In genomic region chr9:49958890-49959289, GRCm38 (mm10) we compare ENCODE assay signal across 28 mouse cellular contexts.
A peak's percentile ranks its signal among the peaks of the same experiment; 100 is the strongest.
DNase-seq lines count a peak whose midpoint lies in the region; ATAC-seq lines count a peak whose summit lies in the region.
"Had no signal": no experiment of that assay in that cellular context is flagged by ENCODE, and none has a peak within 500 bp of the region (broad histone marks: within the 10 kb centered on the region; RNA-seq: fewer than 3 reads in every experiment).

No protein-coding gene starts in this region.

- no peak overlapping the region for H3K27ac ChIP-seq in embryonic facial prominence, embryonic 14.5 days (replicated peaks; ENCODE audit: low read depth, low read length)
- no peak overlapping the region for H3K27ac ChIP-seq in embryonic facial prominence, embryonic 10.5 days (replicated peaks)
- H3K27ac ChIP-seq in hindbrain, embryonic 13.5 days, result peak overlapping the region; percentile 27; the same call in 1 of the 2 replicates
- H3K27ac ChIP-seq in hindbrain, embryonic 11.5 days (ENCODE audit: low read depth, low read length), result no peak overlapping the region
- H3K27ac ChIP-seq in embryonic facial prominence, embryonic 15.5 days (replicated peaks), result no peak overlapping the region
- H3K27ac ChIP-seq in limb, embryonic 13.5 days, result no peak overlapping the region
- H3K27ac ChIP-seq: embryonic facial prominence, embryonic 13.5 days; gastrocnemius, adult 2 months; heart, embryonic 15.5 days; hindbrain, embryonic 14.5 days had no signal

- DNase-seq in embryonic facial prominence, embryonic 14.5 days (ENCODE audit: low spot score), result no peak
- DNase-seq in embryonic facial prominence, embryonic 10.5 days (ENCODE audit: low spot score), result no peak
- no peak for DNase-seq in hindbrain, embryonic 11.5 days (ENCODE audit: low spot score)
- DNase-seq: adrenal gland, postnatal 10 days; adrenal gland, postnatal 36 days; B cell, adult 2 months; cerebellum, adult 11 months; cerebellum, adult 8-10 months; cerebellum, postnatal 14 days; forebrain, postnatal 0 days; gastrocnemius, adult 2 months; gastrocnemius, postnatal 14 days; heart, adult 18-20 months; heart, postnatal 10 days; heart, postnatal 4 days had no signal

- no peaks in the 10 kb centered on the region for H3K9me3 ChIP-seq in embryonic facial prominence, embryonic 14.5 days (ENCODE audit: control insufficient read depth, low read length)
- H3K9me3 ChIP-seq in embryonic facial prominence, embryonic 10.5 days, result no peaks in the 10 kb centered on the region
- no peaks in the 10 kb centered on the region for H3K9me3 ChIP-seq in hindbrain, embryonic 13.5 days
- no peaks in the 10 kb centered on the region for H3K9me3 ChIP-seq in hindbrain, embryonic 11.5 days (ENCODE audit: control insufficient read depth, low read length)
- no peaks in the 10 kb centered on the region for H3K9me3 ChIP-seq in embryonic facial prominence, embryonic 15.5 days (replicated peaks)
- H3K9me3 ChIP-seq in limb, embryonic 13.5 days, result no peaks in the 10 kb centered on the region
- H3K9me3 ChIP-seq: embryonic facial prominence, embryonic 13.5 days; heart, embryonic 12.5 days; heart, embryonic 15.5 days had no signal

- H3K4me3 ChIP-seq in embryonic facial prominence, embryonic 14.5 days (ENCODE audit: low read depth, low read length), result no peak overlapping the region
- H3K4me3 ChIP-seq in embryonic facial prominence, embryonic 10.5 days, result no peak overlapping the region
- no peak overlapping the region for H3K4me3 ChIP-seq in hindbrain, embryonic 13.5 days
- no peak overlapping the region for H3K4me3 ChIP-seq in hindbrain, embryonic 11.5 days (ENCODE audit: low read depth, low read length)
- no peak overlapping the region for H3K4me3 ChIP-seq in embryonic facial prominence, embryonic 15.5 days (replicated peaks)
- no peak overlapping the region for H3K4me3 ChIP-seq in limb, embryonic 13.5 days
- H3K4me3 ChIP-seq: embryonic facial prominence, embryonic 13.5 days; gastrocnemius, adult 2 months; heart, embryonic 12.5 days; heart, embryonic 15.5 days had no signal

- peaks cover 13% of the 10 kb centered on the region for H3K4me1 ChIP-seq in embryonic facial prominence, embryonic 14.5 days (ENCODE audit: control insufficient read depth, insufficient read depth, low read length)
- peaks cover 47% of the 10 kb centered on the region for H3K4me1 ChIP-seq in embryonic facial prominence, embryonic 10.5 days
- peaks cover 49% of the 10 kb centered on the region for H3K4me1 ChIP-seq in hindbrain, embryonic 13.5 days (replicated peaks)
- peaks cover 16% of the 10 kb centered on the region for H3K4me1 ChIP-seq in hindbrain, embryonic 11.5 days (replicated peaks; ENCODE audit: control insufficient read depth, insufficient read depth, low read length)
- H3K4me1 ChIP-seq in embryonic facial prominence, embryonic 15.5 days, result peaks cover 12% of the 10 kb centered on the region; the same call in 1 of the 2 replicates
- peaks cover 45% of the 10 kb centered on the region for H3K4me1 ChIP-seq in limb, embryonic 13.5 days

- H3K4me2 ChIP-seq in embryonic facial prominence, embryonic 14.5 days (ENCODE audit: low read depth, low read length), result no peak overlapping the region
- no peak overlapping the region for H3K4me2 ChIP-seq in hindbrain, embryonic 13.5 days
- H3K4me2 ChIP-seq in hindbrain, embryonic 11.5 days (replicated peaks; ENCODE audit: low read depth, low read length), result no peak overlapping the region
- H3K4me2 ChIP-seq in embryonic facial prominence, embryonic 15.5 days (replicated peaks), result no peak overlapping the region
- H3K4me2 ChIP-seq in limb, embryonic 13.5 days (replicated peaks), result no peak overlapping the region
- H3K4me2 ChIP-seq: embryonic facial prominence, embryonic 13.5 days; heart, embryonic 12.5 days; heart, embryonic 15.5 days; hindbrain, embryonic 14.5 days had no signal

- H3K36me3 ChIP-seq in embryonic facial prominence, embryonic 14.5 days (ENCODE audit: control insufficient read depth, insufficient read depth, low read length), result no peaks in the 10 kb centered on the region
- no peaks in the 10 kb centered on the region for H3K36me3 ChIP-seq in embryonic facial prominence, embryonic 10.5 days (replicated peaks)
- H3K36me3 ChIP-seq in hindbrain, embryonic 13.5 days, result no peaks in the 10 kb centered on the region
- no peaks in the 10 kb centered on the region for H3K36me3 ChIP-seq in hindbrain, embryonic 11.5 days (ENCODE audit: control insufficient read depth, insufficient read depth, low read length)
- no peaks in the 10 kb centered on the region for H3K36me3 ChIP-seq in embryonic facial prominence, embryonic 15.5 days
- no peaks in the 10 kb centered on the region for H3K36me3 ChIP-seq in limb, embryonic 13.5 days
- H3K36me3 ChIP-seq: embryonic facial prominence, embryonic 13.5 days; G1E; heart, embryonic 12.5 days; heart, embryonic 15.5 days had no signal

- no peak overlapping the region for H3K9ac ChIP-seq in embryonic facial prominence, embryonic 14.5 days (ENCODE audit: low read depth, low read length)
- H3K9ac ChIP-seq in hindbrain, embryonic 13.5 days, result no peak overlapping the region
- no peak overlapping the region for H3K9ac ChIP-seq in hindbrain, embryonic 11.5 days (ENCODE audit: low read depth, low read length)
- no peak overlapping the region for H3K9ac ChIP-seq in embryonic facial prominence, embryonic 15.5 days
- H3K9ac ChIP-seq in limb, embryonic 13.5 days, result no peak overlapping the region
- H3K9ac ChIP-seq: embryonic facial prominence, embryonic 13.5 days; forebrain, postnatal 0 days; heart, embryonic 12.5 days; heart, embryonic 15.5 days; hindbrain, embryonic 14.5 days had no signal

- 0 out of 2 replicates have a peak, but pooled peaks have one; percentile 15 for ATAC-seq in embryonic facial prominence, embryonic 14.5 days (ENCODE audit: low read depth)
- no peak for ATAC-seq in hindbrain, embryonic 13.5 days (ENCODE audit: low FRiP score)
- no peak for ATAC-seq in hindbrain, embryonic 11.5 days (ENCODE audit: low FRiP score)
- ATAC-seq in embryonic facial prominence, embryonic 15.5 days (ENCODE audit: insufficient number of reproducible peaks, low FRiP score, low TSS enrichment, low read depth), result 0 out of 2 replicates have a peak, but pooled peaks have one; percentile 21
- ATAC-seq in limb, embryonic 13.5 days (ENCODE audit: low FRiP score, low read depth), result peak; percentile 40; the same call in 1 of the 2 replicates
- ATAC-seq in cerebellum, adult (ENCODE audit: insufficient number of reproducible peaks, low FRiP score, low TSS enrichment), result no peak
- ATAC-seq: forebrain, embryonic 14.5 days; forebrain, postnatal 0 days; intestine, postnatal 0 days; Patski had no signal

- WGBS in embryonic facial prominence, embryonic 14.5 days, result 67% methylated on average over 3 of the region's 3 CpGs
- 86% methylated on average over 3 of the region's 3 CpGs for WGBS in embryonic facial prominence, embryonic 10.5 days
- WGBS in hindbrain, embryonic 13.5 days, result 71% methylated on average over 3 of the region's 3 CpGs
- WGBS in hindbrain, embryonic 11.5 days, result 84% methylated on average over 3 of the region's 3 CpGs
- 65% methylated on average over 3 of the region's 3 CpGs for WGBS in embryonic facial prominence, embryonic 15.5 days
- WGBS in limb, embryonic 13.5 days, result 56% methylated on average over 3 of the region's 3 CpGs

- H3K27me3 ChIP-seq in embryonic facial prominence, embryonic 14.5 days (replicated peaks; ENCODE audit: control insufficient read depth, insufficient read depth, low read length), result no peaks in the 10 kb centered on the region
- no peaks in the 10 kb centered on the region for H3K27me3 ChIP-seq in embryonic facial prominence, embryonic 10.5 days (replicated peaks; ENCODE audit: low read depth, poor library complexity, severe bottlenecking)
- no peaks in the 10 kb centered on the region for H3K27me3 ChIP-seq in hindbrain, embryonic 13.5 days
- H3K27me3 ChIP-seq in hindbrain, embryonic 11.5 days (ENCODE audit: control insufficient read depth, insufficient read depth, low read length), result no peaks in the 10 kb centered on the region
- H3K27me3 ChIP-seq in embryonic facial prominence, embryonic 15.5 days, result no peaks in the 10 kb centered on the region
- no peaks in the 10 kb centered on the region for H3K27me3 ChIP-seq in limb, embryonic 13.5 days
- H3K27me3 ChIP-seq: CH12.LX; heart, embryonic 12.5 days; heart, embryonic 15.5 days; Patski had no signal

Comparison
In these comparisons a context has a peak if more than half of its experiments do, and no peak if none do; other contexts are left out.
1. ATAC-seq: peak in embryonic facial prominence, embryonic 14.5 days (single experiment), embryonic facial prominence, embryonic 15.5 days (single experiment) and limb, embryonic 13.5 days (single experiment); none in hindbrain, embryonic 13.5 days (single experiment), hindbrain, embryonic 11.5 days (single experiment) and cerebellum, adult (single experiment).